Mouse (Mus musculus): ENCODE measurements around the gene Arhgef39.

DNA sequence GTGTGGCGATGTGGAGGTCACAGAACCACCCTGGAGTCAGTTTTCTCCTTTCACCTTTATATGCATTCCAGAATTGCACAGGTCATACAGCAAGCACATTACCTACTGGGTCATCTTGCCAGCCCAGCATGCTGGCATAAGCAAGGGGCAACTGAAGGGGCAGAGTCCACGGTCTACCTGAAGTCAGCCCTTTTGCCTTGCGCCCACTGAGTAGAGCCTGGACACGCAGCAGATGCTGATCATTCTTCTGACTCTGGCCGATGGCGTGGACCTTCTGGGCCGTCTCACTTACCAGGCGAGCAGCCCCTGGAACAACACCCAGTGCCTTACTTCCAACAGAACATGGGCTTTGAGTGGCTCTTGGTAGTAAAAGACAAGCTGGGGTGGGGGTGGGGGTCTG is 2.1 kb downstream of the Arhgef39 start:
- no peak for TF ChIP-seq POLR2A (IDR thresholded peaks at IDR 0.05; ENCODE audit: low read depth, low read length)
- TF ChIP-seq CTCF (IDR thresholded peaks at IDR 0.05; ENCODE audit: extremely low read depth, insufficient read length, insufficient replicate concordance, low read depth, low read length) = no peak
